Mouse (Mus musculus): ENCODE measurements at regions not wholly inside any gene's neighbourhood (a gene's known extent, or its start where the extent isn't known, plus 50 kb on each side); places are given as distances from the start of the nearest gene placed in this dataset.

- H3K4me3 ChIP-seq = no peak overlapping the region
- H3K4me1 ChIP-seq = peaks cover 12% of the 10 kb centered on the region
- no peaks in the 10 kb centered on the region for H3K36me3 ChIP-seq
- no peaks in the 10 kb centered on the region for H3K27me3 ChIP-seq (ENCODE audit: low read depth, poor library complexity, severe bottlenecking)
- WGBS = 85% methylated on average over 6 of the region's 6 CpGs
- no peak overlapping the region for H3K27ac ChIP-seq
- no peak for DNase-seq (ENCODE audit: low spot score)
- no peaks in the 10 kb centered on the region for H3K9me3 ChIP-seq (replicated peaks)
Measured at GRCm38 (mm10) chr12:25161939-25162338, 65.0 kb upstream of the Id2 start.

GRCm38 (mm10) chr12:25160990-25161843 lies 64.3 kb upstream of the Id2 start:
- Histone ChIP-seq H3K9me3 (replicated peaks) (no peaks in the 10 kb centered on the region), H3K27ac (no peak overlapping the region), H3K27me3 (ENCODE audit: low read depth, poor library complexity, severe bottlenecking) (no peaks in the 10 kb centered on the region), H3K4me3 (no peak overlapping the region), H3K36me3 (no peaks in the 10 kb centered on the region), H3K4me1 (peaks cover 12% of the 10 kb centered on the region)
- no peak for DNase-seq (ENCODE audit: low spot score)
- 83% methylated on average over 15 of the region's 15 CpGs for WGBS

DNA sequence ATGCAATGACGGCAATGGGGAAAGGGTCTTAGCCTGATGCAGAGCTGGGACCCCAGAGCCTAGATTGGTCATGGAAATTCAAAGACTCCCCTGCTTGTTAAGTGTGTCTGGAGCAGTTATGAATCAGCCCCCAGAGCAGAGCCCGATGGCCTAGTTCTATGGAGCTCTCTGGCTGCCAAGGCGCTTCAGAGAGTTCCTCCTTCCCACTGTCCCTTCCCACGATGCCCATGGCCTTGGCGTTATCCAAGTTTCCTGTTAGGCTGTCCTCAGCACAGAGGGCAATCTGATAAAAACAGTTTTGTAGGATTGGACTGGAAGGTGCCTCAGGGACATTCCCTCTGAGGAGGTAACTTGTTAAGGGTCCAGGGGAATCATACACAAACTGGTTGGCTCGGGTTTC lies 62.2 kb upstream of the Id2 start:
- H3K27ac ChIP-seq = 0 out of 2 replicates have a peak overlapping the region, but pooled peaks have one; percentile 39
- 92% methylated on average over 6 of the region's 6 CpGs for WGBS
- no peaks in the 10 kb centered on the region for H3K9me3 ChIP-seq (replicated peaks)
- no peak for DNase-seq (ENCODE audit: low spot score)
- peaks cover 16% of the 10 kb centered on the region for H3K4me1 ChIP-seq
- no peaks in the 10 kb centered on the region for H3K36me3 ChIP-seq
- H3K27me3 ChIP-seq (ENCODE audit: low read depth, poor library complexity, severe bottlenecking) = no peaks in the 10 kb centered on the region
- no peak overlapping the region for H3K4me3 ChIP-seq

DNA sequence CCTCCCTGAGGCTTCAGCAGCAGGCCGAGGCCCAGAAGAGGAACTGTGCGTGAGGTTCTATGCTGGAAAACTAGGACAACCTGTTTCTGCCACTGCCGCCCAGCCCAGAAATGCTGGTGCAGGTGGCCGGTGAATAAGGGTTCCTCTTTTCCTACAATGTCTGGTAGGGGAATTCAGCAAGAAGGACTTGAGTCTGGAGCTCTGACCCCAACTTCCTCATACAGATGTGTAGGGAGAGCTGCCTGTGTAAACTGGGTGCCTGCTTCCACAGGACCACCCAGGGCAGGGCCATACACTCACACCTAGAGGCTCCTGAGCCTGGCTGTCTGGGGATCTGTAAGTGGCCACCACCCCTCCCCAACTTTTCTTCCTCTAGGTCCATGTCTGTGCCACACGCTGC lies 60.3 kb upstream of the Id2 start:
- Histone ChIP-seq H3K4me3 (no peak overlapping the region), H3K27me3 (ENCODE audit: low read depth, poor library complexity, severe bottlenecking) (no peaks in the 10 kb centered on the region), H3K27ac (peak overlapping the region; percentile 44; the same call in 1 of the 2 replicates), H3K4me1 (peaks cover 8% of the 10 kb centered on the region; the same call in 1 of the 2 replicates), H3K36me3 (no peaks in the 10 kb centered on the region), H3K9me3 (replicated peaks) (no peaks in the 10 kb centered on the region)
- no peak for DNase-seq (ENCODE audit: low spot score)
- WGBS = 83% methylated on average over 5 of the region's 5 CpGs

DNA sequence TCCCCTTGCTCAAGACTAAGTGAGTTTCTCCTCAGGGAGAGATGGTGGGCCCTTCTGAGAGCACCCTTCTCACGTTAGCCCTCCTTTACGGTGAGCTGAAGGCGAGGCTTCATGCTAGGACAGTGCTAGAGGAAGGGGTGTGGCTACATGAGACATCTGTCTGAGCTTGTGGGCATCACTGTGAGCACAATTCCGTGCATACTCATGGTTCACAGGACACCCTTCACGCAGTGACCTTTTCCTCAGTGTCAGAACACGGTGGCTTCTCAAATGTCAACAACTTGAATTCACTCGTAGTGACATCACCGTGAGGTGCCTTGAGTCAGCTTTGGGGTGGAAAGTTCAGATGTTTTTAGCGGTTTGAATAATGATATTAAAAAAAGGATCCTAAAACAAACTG lies 58.5 kb upstream of the Id2 start:
- no peaks in the 10 kb centered on the region for H3K9me3 ChIP-seq (replicated peaks)
- no peaks in the 10 kb centered on the region for H3K27me3 ChIP-seq (ENCODE audit: low read depth, poor library complexity, severe bottlenecking)
- WGBS = 70% methylated on average over 9 of the region's 9 CpGs
- no peak for DNase-seq (ENCODE audit: low spot score)
- H3K4me3 ChIP-seq = no peak overlapping the region
- H3K4me1 ChIP-seq = peaks cover 14% of the 10 kb centered on the region; the same call in 1 of the 2 replicates
- H3K36me3 ChIP-seq = no peaks in the 10 kb centered on the region
- H3K27ac ChIP-seq = no peak overlapping the region

DNA sequence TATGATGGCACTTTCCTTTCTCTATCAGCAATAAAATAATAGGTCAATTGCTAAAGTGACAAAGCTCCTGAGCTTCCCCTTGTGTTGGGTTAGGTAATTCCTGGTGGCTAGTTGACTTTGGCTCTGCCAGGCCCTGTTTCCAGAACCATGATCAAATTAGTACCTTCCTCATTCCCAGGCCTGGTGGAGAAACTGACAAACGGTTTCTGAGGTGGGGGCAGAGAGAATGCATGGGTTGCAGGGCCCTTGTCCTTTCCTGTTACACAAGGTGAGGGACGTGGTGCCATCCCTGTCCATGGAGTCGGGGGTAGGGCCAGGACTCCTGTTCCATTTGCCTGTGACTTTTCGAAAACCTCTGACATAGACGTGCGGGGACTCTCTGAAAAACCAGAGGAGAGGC lies 51.2 kb upstream of the Id2 start:
- Histone ChIP-seq H3K4me3 (no peak overlapping the region), H3K27ac (no peak overlapping the region), H3K9me3 (replicated peaks) (no peaks in the 10 kb centered on the region), H3K27me3 (ENCODE audit: low read depth, poor library complexity, severe bottlenecking) (no peaks in the 10 kb centered on the region), H3K36me3 (no peaks in the 10 kb centered on the region), H3K4me1 (peaks cover 21% of the 10 kb centered on the region)
- DNase-seq (ENCODE audit: low spot score) = no peak
- WGBS = 85% methylated on average over 6 of the region's 6 CpGs
